Mouse (Mus musculus) MEL (cell line): ENCODE data around the gene Pstpip1. TPM values are rescaled to one million over a fixed set of nuclear protein-coding genes. Genes with fewer than 3 reads are reported as not detected.
A peak's percentile ranks its signal among the peaks of the same experiment; 100 is the strongest.

ENCODE experiments used
- DNase-seq: peaks from one replicate; pipeline ENCODE4 v3.0.0; 2011; ENCODE audit warnings: low read depth, low spot score
- H3K27ac ChIP-seq: 2 replicates; pipeline ENCODE4 v1.5.1; 2012; ENCODE audit warnings: low read depth, mild to moderate bottlenecking, control low read depth, low read length, moderate library complexity; ENCODE audit not compliant: control insufficient read depth
- H3K27me3 ChIP-seq, 2 experiments: fragments of 150-350 bp in 1 of 2; sonication (generic) in 1 of 2; 2 replicates each; pipeline ENCODE4 v1.6.1; 2012; ENCODE audit warnings: low read length in 2 of 2, mild to moderate bottlenecking in 2 of 2, improper control_type of control experiment in 1 of 2, moderate library complexity in 1 of 2; ENCODE audit not compliant: insufficient read depth in 2 of 2, control insufficient read depth in 1 of 2
- H3K36me3 ChIP-seq, 2 experiments: 2 replicates each; pipeline ENCODE4 v1.6.1; 2012 to 2014; ENCODE audit warnings: low read length in 2 of 2, improper control_type of control experiment in 1 of 2, inconsistent platforms in 1 of 2, mild to moderate bottlenecking in 1 of 2; ENCODE audit not compliant: insufficient read depth in 2 of 2, control insufficient read depth in 1 of 2
- H3K4me1 ChIP-seq, 2 experiments: fragments of 150-350 bp in 1 of 2; sonication (generic) in 1 of 2; 2 replicates each; pipeline ENCODE4 v1.6.1; 2012; ENCODE audit warnings: low read length in 2 of 2, improper control_type of control experiment in 1 of 2, mild to moderate bottlenecking in 1 of 2; ENCODE audit not compliant: insufficient read depth in 2 of 2, control insufficient read depth in 1 of 2
- H3K4me3 ChIP-seq, 2 experiments: fragments of 150-350 bp in 1 of 2; sonication (generic) in 1 of 2; 2 replicates each; pipeline ENCODE4 v1.5.1; 2012; ENCODE audit warnings: low read depth in 2 of 2, low read length in 2 of 2, mild to moderate bottlenecking in 2 of 2, moderate library complexity in 2 of 2, control low read depth in 1 of 2, improper control_type of control experiment in 1 of 2; ENCODE audit not compliant: control insufficient read depth in 1 of 2, insufficient read depth in 1 of 2
- H3K79me2 ChIP-seq: 2 replicates; pipeline ENCODE4 v1.6.1; 2012; ENCODE audit warnings: mild to moderate bottlenecking, low read length, moderate library complexity; ENCODE audit not compliant: control insufficient read depth, poor library complexity, insufficient read depth
- H3K9ac ChIP-seq: 2 replicates; pipeline ENCODE4 v1.6.1; 2012; ENCODE audit warnings: low read depth, mild to moderate bottlenecking, control low read depth, low read length, moderate library complexity; ENCODE audit not compliant: control insufficient read depth, poor library complexity, severe bottlenecking
- H3K9me3 ChIP-seq: fragments of 150-350 bp; sonication (generic); replicated peaks from 2 replicates; pipeline ENCODE4 v1.6.1; 2012; ENCODE audit warnings: mild to moderate bottlenecking, low read length, improper control_type of control experiment, moderate library complexity; ENCODE audit not compliant: insufficient read depth
- BHLHE40 ChIP-seq: IDR thresholded peaks from 2 replicates; pipeline ENCODE4 v1.6.1; 2012; ENCODE audit warnings: low read depth, mild to moderate bottlenecking, inconsistent platforms, low read length, improper control_type of control experiment, borderline replicate concordance
- CHD2 ChIP-seq: IDR thresholded peaks from 2 replicates; pipeline ENCODE4 v1.6.1; 2011; ENCODE audit warnings: low read length, improper control_type of control experiment
- CTCF ChIP-seq, 3 experiments: IDR thresholded peaks in 2 of 3; conservative IDR thresholded peaks in 1 of 3; 2 replicates each; pipeline ENCODE4 v1.5.1; 2011 to 2012; ENCODE audit warnings: low read length in 3 of 3, low read depth in 2 of 3, mild to moderate bottlenecking in 2 of 3, improper control_type of control experiment in 1 of 3, inconsistent platforms in 1 of 3, mixed read lengths in 1 of 3, moderate library complexity in 1 of 3; ENCODE audit not compliant: control insufficient read depth in 1 of 3, insufficient read depth in 1 of 3, poor library complexity in 1 of 3, severe bottlenecking in 1 of 3
- E2F4 ChIP-seq: IDR thresholded peaks from 2 replicates; pipeline ENCODE4 v1.6.1; 2011; ENCODE audit warnings: low read depth, low read length, improper control_type of control experiment, borderline replicate concordance
- ELF1 ChIP-seq: IDR thresholded peaks from 2 replicates; pipeline ENCODE4 v1.6.1; 2014; ENCODE audit warnings: low read depth, mild to moderate bottlenecking, inconsistent platforms, low read length, improper control_type of control experiment, moderate library complexity
- HCFC1 ChIP-seq: IDR thresholded peaks from 2 replicates; pipeline ENCODE4 v1.6.1; 2012; ENCODE audit warnings: low read depth, mild to moderate bottlenecking, inconsistent platforms, low read length, improper control_type of control experiment, moderate library complexity
- JUND ChIP-seq: IDR thresholded peaks from 2 replicates; pipeline ENCODE4 v1.6.1; 2011; ENCODE audit warnings: low read depth, mild to moderate bottlenecking, improper control_type of control experiment, low read length
- KAT2A ChIP-seq: conservative IDR thresholded peaks from 2 replicates; pipeline ENCODE4 v1.6.1; 2012; ENCODE audit warnings: low read depth, low read length, improper control_type of control experiment, inconsistent platforms
- MAX ChIP-seq: IDR thresholded peaks from 2 replicates; pipeline ENCODE4 v1.6.1; 2011; ENCODE audit warnings: low read length, improper control_type of control experiment
- MEF2A ChIP-seq: IDR thresholded peaks from 2 replicates; pipeline ENCODE4 v1.6.1; 2014; ENCODE audit warnings: low read depth, mild to moderate bottlenecking, inconsistent platforms, low read length, improper control_type of control experiment; ENCODE audit not compliant: poor library complexity, insufficient replicate concordance, severe bottlenecking; ENCODE audit errors: extremely low read depth
- MYB ChIP-seq: IDR thresholded peaks from 2 replicates; pipeline ENCODE4 v1.6.1; 2011; ENCODE audit warnings: mild to moderate bottlenecking, low read depth, low read length, improper control_type of control experiment
- NRF1 ChIP-seq: IDR thresholded peaks from 2 replicates; pipeline ENCODE4 v1.6.1; 2014; ENCODE audit warnings: low read depth, mild to moderate bottlenecking, inconsistent platforms, low read length, improper control_type of control experiment, moderate library complexity; ENCODE audit not compliant: poor library complexity, insufficient read depth, severe bottlenecking
- POLR2A ChIP-seq, 2 experiments: IDR thresholded peaks; 2 replicates each; pipeline ENCODE4 v1.6.1; 2011 to 2012; ENCODE audit warnings: low read length in 2 of 2, mild to moderate bottlenecking in 2 of 2, control low read depth in 1 of 2, improper control_type of control experiment in 1 of 2, low read depth in 1 of 2, moderate library complexity in 1 of 2; ENCODE audit not compliant: control insufficient read depth in 1 of 2, insufficient read depth in 1 of 2, poor library complexity in 1 of 2
- POLR2AphosphoS2 ChIP-seq: IDR thresholded peaks from 2 replicates; pipeline ENCODE4 v1.6.1; 2011; ENCODE audit warnings: low read length, improper control_type of control experiment
- RAD21 ChIP-seq: IDR thresholded peaks from 2 replicates; pipeline ENCODE4 v1.6.1; 2011; ENCODE audit warnings: mild to moderate bottlenecking, low read depth, low read length, improper control_type of control experiment
- RCOR1 ChIP-seq: IDR thresholded peaks from 2 replicates; pipeline ENCODE4 v1.6.1; 2012; ENCODE audit warnings: low read depth, mild to moderate bottlenecking, inconsistent platforms, low read length, improper control_type of control experiment
- TBP ChIP-seq: IDR thresholded peaks from 2 replicates; pipeline ENCODE4 v1.8.0; 2011; ENCODE audit warnings: low read depth, low read length, improper control_type of control experiment
- ZC3H11A ChIP-seq: IDR thresholded peaks from 2 replicates; pipeline ENCODE4 v1.6.1; 2012; ENCODE audit warnings: low read depth, mild to moderate bottlenecking, inconsistent platforms, low read length, improper control_type of control experiment
- ZKSCAN1 ChIP-seq: IDR thresholded peaks from 2 replicates; pipeline ENCODE4 v1.6.1; 2012; ENCODE audit warnings: low read depth, mild to moderate bottlenecking, inconsistent platforms, low read length, improper control_type of control experiment, moderate library complexity
- ZMIZ1 ChIP-seq: IDR thresholded peaks from 2 replicates; pipeline ENCODE4 v1.6.1; 2012; ENCODE audit warnings: low read depth, mild to moderate bottlenecking, inconsistent platforms, low read length, improper control_type of control experiment, moderate library complexity
- polyA plus RNA-seq, 2 experiments: library from polyadenylated mRNA; stranded (reverse) in 1 of 2; unstranded in 1 of 2; fragments of >175 nt in 1 of 2; fragments of >200 nt in 1 of 2; gene quantifications; 2 replicates each; pipeline versions ENCODE4 v1.2.1 to v1.2.4; 2012; ENCODE audit warnings: low replicate concordance in 2 of 2, low read depth in 1 of 2; ENCODE audit not compliant: insufficient read length in 2 of 2, insufficient read depth in 1 of 2, missing spikeins in 1 of 2
- total RNA-seq: library from RNA; depleted of rRNA; stranded (reverse); fragments of 300-350 nt; gene quantifications from 2 replicates; pipeline ENCODE4 v1.2.3, GENCODE M21; 2012

Gene Pstpip1
- total and polyA plus RNA-seq, 3 experiments, result 0.04 to 0.22 TPM; not detected in 1

- TF ChIP-seq POLR2AphosphoS2 (no peak), BHLHE40 (no peak), ZC3H11A (no peak), TBP (no peak), MEF2A (no peak), ZMIZ1 (no peak), ELF1 (no peak), CHD2 (no peak), RAD21 (peak; percentile 21), NRF1 (no peak), ZKSCAN1 (no peak), E2F4 (no peak), CTCF (IDR thresholded peaks at IDR 0.05 in 2 of 3, conservative IDR thresholded peaks at IDR 0.05 in 1 of 3; ENCODE audit: control insufficient read depth in 1 of 3, insufficient read depth in 1 of 3, low read depth in 2 of 3, low read length in 3 of 3, poor library complexity in 1 of 3, severe bottlenecking in 1 of 3) (peak; percentile 13 to 51 (median 41); a peak in 3 of 6 replicates), RCOR1 (no peak)
Measured at GRCm38 (mm10) chr9:56121097-56121496, 31.3 kb downstream of the Pstpip1 start (continued).

DNA sequence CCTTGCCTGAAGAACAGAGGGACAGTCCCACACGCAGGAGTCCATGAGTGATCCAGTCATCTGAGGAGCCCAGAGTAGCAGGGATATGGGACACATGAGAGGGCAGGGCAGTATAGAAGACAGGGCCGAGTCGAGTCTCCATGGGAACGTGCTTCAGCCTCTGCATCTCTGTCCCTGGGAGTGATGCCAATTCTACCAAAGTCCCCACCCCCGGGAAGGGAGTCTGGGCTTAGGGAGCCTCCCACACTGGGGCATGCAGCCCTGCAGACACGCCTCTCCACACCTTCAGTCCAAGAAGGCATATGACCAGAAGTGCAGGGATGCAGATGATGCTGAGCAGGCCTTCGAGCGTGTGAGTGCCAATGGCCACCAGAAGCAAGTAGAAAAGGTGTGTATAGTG is 33.2 kb downstream of the Pstpip1 start:
- TF ChIP-seq MYB, result no peak
- no peak for TF ChIP-seq ZKSCAN1
- TF ChIP-seq CTCF (IDR thresholded peaks at IDR 0.05 in 2 of 3, conservative IDR thresholded peaks at IDR 0.05 in 1 of 3; ENCODE audit: control insufficient read depth in 1 of 3, insufficient read depth in 1 of 3, low read depth in 2 of 3, low read length in 3 of 3, poor library complexity in 1 of 3, severe bottlenecking in 1 of 3), result no peak
- TF ChIP-seq HCFC1, result no peak
- TF ChIP-seq POLR2A (IDR thresholded peaks at IDR 0.05; ENCODE audit: control insufficient read depth in 1 of 2, insufficient read depth in 1 of 2, low read depth in 1 of 2, low read length in 2 of 2, poor library complexity in 1 of 2), result no peak
- no peak for TF ChIP-seq MAX
- Histone ChIP-seq H3K4me1 (no peaks in the 10 kb centered on the region), H3K9me3 (no peaks in the 10 kb centered on the region), H3K79me2 (no peaks in the 10 kb centered on the region), H3K27ac (no peak overlapping the region), H3K36me3 (no peaks in the 10 kb centered on the region), H3K9ac (no peak overlapping the region), H3K4me3 (no peak overlapping the region), H3K27me3 (no peaks in the 10 kb centered on the region)
- DNase-seq, result no peak

DNA sequence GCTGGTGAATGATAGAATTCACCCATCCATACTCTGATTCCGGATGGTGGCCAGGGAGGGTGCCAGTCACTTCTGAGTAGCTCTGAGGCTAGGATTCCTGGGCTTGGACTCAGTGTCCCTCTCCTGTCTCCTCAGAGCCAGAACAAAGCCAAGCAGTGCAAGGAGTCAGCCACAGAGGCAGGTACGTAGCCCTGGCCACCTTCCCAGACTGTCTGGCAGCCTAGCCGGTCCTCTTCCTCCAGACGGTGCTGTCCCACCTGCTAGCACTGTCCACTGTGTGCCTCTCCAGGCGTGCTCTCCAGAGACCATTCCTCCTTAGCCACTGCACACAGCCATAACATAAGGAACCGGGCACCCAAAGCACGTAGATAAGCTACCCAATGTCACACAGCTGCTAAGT is 33.9 kb downstream of the Pstpip1 start:
- Histone ChIP-seq H3K4me3 (no peak overlapping the region), H3K27me3 (no peaks in the 10 kb centered on the region), H3K27ac (no peak overlapping the region), H3K9ac (no peak overlapping the region), H3K9me3 (no peaks in the 10 kb centered on the region), H3K79me2 (no peaks in the 10 kb centered on the region), H3K4me1 (peaks cover 0 to 5% of the 10 kb centered on the region in 2 experiments; a peak in 2 of 4 replicates), H3K36me3 (no peaks in the 10 kb centered on the region)
- no peak for DNase-seq
- TF ChIP-seq ZC3H11A (no peak), KAT2A (no peak), JUND (no peak)
